Mouse (Mus musculus) leukemia stem cell, adult 10-12 weeks (primary cell): ENCODE measurements around the gene Wls. TPM values are rescaled to one million over a fixed set of nuclear protein-coding genes. Genes with fewer than 3 reads are reported as not detected.

Experiments
- polyA plus RNA-seq: library from polyadenylated mRNA; stranded (reverse); fragments of >175 nt; gene quantifications from 2 replicates; pipeline ENCODE4 v1.2.3, GENCODE M21; 2012; ENCODE audit warnings: low replicate concordance

Wls gene
- 1.1 and 1.3 TPM in 2 replicates for polyA plus RNA-seq

DNA sequence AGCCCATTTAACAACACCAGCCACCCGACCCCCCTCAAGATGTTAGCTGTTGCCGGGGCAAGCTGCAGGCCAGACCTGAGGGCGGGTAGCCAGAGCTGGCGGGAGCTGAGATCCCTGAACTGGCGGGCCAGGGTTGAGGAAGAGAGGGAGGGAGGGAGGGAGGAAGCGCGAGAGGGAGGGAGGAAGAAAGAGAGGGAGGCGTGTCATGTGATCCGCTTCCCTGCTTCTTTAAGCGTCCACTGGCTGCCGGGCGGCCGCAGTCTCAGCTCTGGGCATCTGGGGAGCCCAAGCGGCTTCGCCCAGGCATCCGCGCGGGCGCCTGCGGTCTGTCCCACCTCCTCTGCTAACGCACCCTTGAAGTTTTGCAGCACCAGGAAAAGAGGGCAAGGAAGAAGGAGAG is at the start of gene Wls:
Wls (plus strand) TSS at position 192 of the 400 bp plus-strand sequence.

Other genes with a start within 250 kb of the Wls start
- gene Rpe65, start 240.5 kb upstream of the Wls start, polyA plus RNA-seq = not detected in 2 replicates